Mouse (Mus musculus) liver, embryonic 14.5 days (tissue): ENCODE results near the gene Car5b.

ENCODE experiments used
- CTCF ChIP-seq: IDR thresholded peaks from 2 replicates; pipeline ENCODE4 v1.5.1; 2016; ENCODE audit warnings: antibody characterized with exemption, low read depth, control low read depth
- EP300 ChIP-seq: IDR thresholded peaks from 2 replicates; pipeline ENCODE4 v1.6.1; 2016; ENCODE audit warnings: antibody characterized with exemption, low read depth

- TF ChIP-seq CTCF: no peak
- TF ChIP-seq EP300: no peak
Measured at GRCm38 (mm10) chrX:163944381-163944780, 83.4 kb downstream of the Car5b start.
